Mouse (Mus musculus): ENCODE results near the gene Gm13694.
A peak's percentile ranks its signal among the peaks of the same experiment; 100 is the strongest.
"Not testable (repeated sequence)": the region's sequence is repeated elsewhere in the genome, so short reads cannot be mapped to it uniquely, and the experiment has no call there.

The Gm13694 gene

GRCm38 (mm10) chr2:83978633-83979032 lies at the start of gene Gm13694:
Gm13694 (plus strand) TSS chr2:83978933.
- DNase-seq (ENCODE audit: low spot score in 2 of 2): not testable (repeated sequence)

GRCm38 (mm10) chr2:83929478-83930088 lies 49.1 kb upstream of the Gm13694 start:
- no peak for DNase-seq (ENCODE audit: low spot score in 2 of 2)

- DNase-seq (ENCODE audit: low spot score in 2 of 2): peak; percentile 95 to 97
Measured at GRCm38 (mm10) chr2:83940931-83941361, 37.8 kb upstream of the Gm13694 start, which contains the start of gene Zswim2. Zswim2 (minus strand) TSS chr2:83941228.

DNA sequence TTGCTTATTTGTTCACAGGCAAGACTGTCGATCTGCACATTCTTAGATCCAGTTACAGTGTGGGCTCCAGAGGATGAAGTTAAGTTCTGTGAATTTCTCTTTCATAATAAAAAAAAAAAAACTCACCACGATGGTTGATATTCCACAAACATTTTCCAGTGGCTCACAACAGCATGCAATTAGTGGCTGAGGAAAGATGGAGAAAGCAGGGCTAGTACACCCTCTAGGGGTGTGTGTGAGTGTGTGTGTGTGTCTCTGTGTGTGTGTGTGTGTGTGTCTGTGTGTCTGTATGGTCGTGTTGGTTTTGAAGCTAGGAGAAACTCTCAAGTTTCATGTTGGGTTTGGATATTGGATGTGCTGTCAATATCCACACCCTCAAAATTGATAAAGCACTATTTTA lies 37.4 kb upstream of the Gm13694 start:
- DNase-seq (ENCODE audit: low spot score in 2 of 2): no peak

GRCm38 (mm10) chr2:83941792-83942191 lies 36.9 kb upstream of the Gm13694 start:
- DNase-seq (ENCODE audit: low spot score in 2 of 2): no peak

GRCm38 (mm10) chr2:83955393-83955792 lies 23.3 kb upstream of the Gm13694 start, which contains the start of gene Gm13698:
Gm13698 (plus strand) TSS chr2:83955693.
- not testable (repeated sequence) for DNase-seq (ENCODE audit: low spot score in 2 of 2)

GRCm38 (mm10) chr2:83961203-83961602 lies 17.5 kb upstream of the Gm13694 start, which contains the start of gene Gm13693:
Gm13693 (plus strand) TSS chr2:83961503.
- DNase-seq (ENCODE audit: low spot score in 2 of 2): not testable (repeated sequence)

DNA sequence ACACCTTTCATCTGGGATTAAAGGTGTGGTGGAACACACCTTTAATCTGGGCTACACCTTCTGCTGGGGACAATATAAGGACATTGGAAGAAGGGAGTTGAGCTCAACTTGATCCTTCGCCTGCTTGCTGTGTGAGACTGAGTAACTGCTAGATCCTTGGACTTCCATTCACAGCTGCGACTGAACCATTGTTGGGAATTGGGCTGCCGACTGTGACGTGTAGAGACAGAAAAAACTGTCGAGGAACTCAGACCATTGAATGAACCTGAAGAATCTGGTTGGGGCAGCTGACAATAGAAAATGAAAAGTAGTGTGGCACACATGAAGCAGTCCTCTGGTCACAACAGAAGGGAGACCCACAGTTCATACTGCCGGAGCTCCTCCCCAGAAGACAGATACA lies 11.7 kb upstream of the Gm13694 start, which contains the start of gene Gm13695:
Gene Gm13695, plus strand, starts transcription at position 301 of the 400 bp plus-strand sequence.
- DNase-seq (ENCODE audit: low spot score in 2 of 2): not testable (repeated sequence)

DNA sequence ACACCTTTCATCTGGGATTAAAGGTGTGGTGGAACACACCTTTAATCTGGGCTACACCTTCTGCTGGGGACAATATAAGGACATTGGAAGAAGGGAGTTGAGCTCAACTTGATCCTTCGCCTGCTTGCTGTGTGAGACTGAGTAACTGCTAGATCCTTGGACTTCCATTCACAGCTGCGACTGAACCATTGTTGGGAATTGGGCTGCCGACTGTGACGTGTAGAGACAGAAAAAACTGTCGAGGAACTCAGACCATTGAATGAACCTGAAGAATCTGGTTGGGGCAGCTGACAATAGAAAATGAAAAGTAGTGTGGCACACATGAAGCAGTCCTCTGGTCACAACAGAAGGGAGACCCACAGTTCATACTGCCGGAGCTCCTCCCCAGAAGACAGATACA lies 5.9 kb upstream of the Gm13694 start, which contains the start of gene Gm13696:
Gene Gm13696, plus strand, starts transcription at position 301 of the 400 bp plus-strand sequence.
- not testable (repeated sequence) for DNase-seq (ENCODE audit: low spot score in 2 of 2)

DNA sequence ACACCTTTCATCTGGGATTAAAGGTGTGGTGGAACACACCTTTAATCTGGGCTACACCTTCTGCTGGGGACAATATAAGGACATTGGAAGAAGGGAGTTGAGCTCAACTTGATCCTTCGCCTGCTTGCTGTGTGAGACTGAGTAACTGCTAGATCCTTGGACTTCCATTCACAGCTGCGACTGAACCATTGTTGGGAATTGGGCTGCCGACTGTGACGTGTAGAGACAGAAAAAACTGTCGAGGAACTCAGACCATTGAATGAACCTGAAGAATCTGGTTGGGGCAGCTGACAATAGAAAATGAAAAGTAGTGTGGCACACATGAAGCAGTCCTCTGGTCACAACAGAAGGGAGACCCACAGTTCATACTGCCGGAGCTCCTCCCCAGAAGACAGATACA lies 5.7 kb downstream of the Gm13694 start, which contains the start of gene Gm13697:
Gene Gm13697, plus strand, starts transcription at position 301 of the 400 bp plus-strand sequence.
- DNase-seq (ENCODE audit: low spot score in 2 of 2): not testable (repeated sequence)

DNA sequence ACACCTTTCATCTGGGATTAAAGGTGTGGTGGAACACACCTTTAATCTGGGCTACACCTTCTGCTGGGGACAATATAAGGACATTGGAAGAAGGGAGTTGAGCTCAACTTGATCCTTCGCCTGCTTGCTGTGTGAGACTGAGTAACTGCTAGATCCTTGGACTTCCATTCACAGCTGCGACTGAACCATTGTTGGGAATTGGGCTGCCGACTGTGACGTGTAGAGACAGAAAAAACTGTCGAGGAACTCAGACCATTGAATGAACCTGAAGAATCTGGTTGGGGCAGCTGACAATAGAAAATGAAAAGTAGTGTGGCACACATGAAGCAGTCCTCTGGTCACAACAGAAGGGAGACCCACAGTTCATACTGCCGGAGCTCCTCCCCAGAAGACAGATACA lies 11.5 kb downstream of the Gm13694 start, which contains the start of gene Gm13691:
Gene Gm13691, plus strand, starts transcription at position 301 of the 400 bp plus-strand sequence.
- not testable (repeated sequence) for DNase-seq (ENCODE audit: low spot score in 2 of 2)

DNA sequence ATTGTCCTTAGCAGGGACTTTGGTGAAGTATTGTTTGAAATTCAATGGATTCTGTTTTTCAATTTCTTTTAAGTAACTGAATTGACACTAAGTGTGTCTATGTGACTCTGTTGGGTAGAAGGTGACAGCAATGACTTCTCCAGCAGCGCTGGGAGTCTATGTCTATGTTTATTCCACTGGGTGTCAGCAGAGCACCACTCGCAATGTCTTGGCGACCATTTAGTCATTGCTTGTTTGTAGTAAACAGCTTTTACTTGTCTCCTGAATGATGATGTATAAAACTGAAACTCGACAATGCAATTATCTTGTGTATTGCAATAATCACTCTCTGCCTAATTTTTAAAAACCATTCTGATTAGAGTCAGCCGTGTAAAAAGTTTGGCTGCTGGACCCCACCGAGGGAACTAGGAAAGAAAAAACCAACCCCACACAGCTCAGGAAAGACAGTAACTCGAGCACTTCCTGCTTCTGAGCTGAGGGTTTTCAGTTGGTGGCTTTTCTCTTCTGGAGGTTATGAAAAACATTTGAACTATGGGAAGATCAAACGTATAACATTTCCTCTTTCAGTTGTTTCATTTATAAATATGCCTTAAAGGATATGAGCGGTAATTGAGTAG lies 15.0 kb downstream of the Gm13694 start:
- not testable (repeated sequence) for DNase-seq (ENCODE audit: low spot score in 2 of 2)

- DNase-seq (ENCODE audit: low spot score in 2 of 2): not testable (repeated sequence)
Measured at GRCm38 (mm10) chr2:83994526-83994925, 15.8 kb downstream of the Gm13694 start.

DNA sequence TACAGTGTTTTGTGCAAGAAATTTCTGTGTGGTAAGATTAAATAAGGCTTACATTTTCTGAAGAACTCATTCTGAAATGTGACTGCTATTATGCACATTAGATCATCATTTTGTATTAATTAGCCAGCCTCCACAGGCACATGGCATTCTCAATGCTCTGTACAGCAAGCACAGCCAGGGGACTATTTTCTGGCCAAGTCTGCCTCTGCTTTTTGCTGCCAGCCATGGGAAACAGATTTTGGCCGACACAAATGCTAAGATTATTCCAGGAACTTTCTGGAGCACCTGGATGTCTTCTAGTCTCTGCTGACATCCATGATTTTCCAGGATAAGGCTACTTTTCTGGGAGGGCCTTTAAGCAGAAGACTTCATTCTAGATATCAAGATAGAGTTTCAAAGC lies 30.2 kb downstream of the Gm13694 start:
- no peak for DNase-seq (ENCODE audit: low spot score in 2 of 2)

- no peak for DNase-seq (ENCODE audit: low spot score in 2 of 2)
Measured at GRCm38 (mm10) chr2:84009818-84010217, 31.1 kb downstream of the Gm13694 start.

- DNase-seq (ENCODE audit: low spot score in 2 of 2): no peak
Measured at GRCm38 (mm10) chr2:84014572-84014971, 35.8 kb downstream of the Gm13694 start.

DNA sequence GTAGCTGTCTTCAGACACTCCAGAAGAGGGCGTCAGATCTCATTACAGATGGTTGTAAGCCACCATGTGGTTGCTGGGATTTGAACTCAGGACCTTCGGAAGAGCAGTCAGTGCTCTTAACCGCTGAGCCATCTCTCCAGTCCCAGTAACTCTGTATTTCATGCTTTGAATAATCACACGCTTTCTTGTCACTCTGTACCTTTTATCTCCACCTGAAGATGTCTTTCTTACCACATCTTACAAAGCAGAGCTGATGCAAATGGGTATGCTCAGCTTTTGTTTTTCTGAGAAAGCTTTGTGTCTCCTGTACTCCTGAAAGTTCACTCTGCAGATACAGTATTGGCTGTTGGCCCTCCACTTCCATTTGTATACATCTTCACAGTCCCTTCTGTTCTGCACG lies 37.6 kb downstream of the Gm13694 start:
- not testable (repeated sequence) for DNase-seq (ENCODE audit: low spot score in 2 of 2)

DNA sequence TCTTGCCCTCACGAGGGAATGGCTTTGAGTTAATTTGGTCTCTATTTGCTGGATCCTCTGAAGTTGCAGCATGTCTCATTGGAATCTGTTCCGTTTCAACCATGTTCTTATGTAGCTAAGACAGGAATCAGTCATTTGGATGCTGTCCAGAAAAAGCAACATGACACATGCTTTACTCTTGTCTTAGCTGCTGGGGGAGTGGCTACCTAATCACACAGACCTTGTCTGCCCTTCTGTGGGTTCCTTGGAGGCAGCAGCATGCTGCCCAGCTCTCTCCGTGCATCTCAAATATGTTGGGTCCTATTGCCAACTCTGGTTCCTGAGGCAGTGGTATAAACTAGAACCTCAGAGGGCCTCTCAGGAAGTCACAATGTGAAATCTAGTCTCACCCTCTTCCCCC lies 39.6 kb downstream of the Gm13694 start:
- DNase-seq (ENCODE audit: low spot score in 2 of 2): no peak

GRCm38 (mm10) chr2:84019519-84020305 lies 41.0 kb downstream of the Gm13694 start:
- DNase-seq (ENCODE audit: low spot score in 2 of 2): no peak

DNA sequence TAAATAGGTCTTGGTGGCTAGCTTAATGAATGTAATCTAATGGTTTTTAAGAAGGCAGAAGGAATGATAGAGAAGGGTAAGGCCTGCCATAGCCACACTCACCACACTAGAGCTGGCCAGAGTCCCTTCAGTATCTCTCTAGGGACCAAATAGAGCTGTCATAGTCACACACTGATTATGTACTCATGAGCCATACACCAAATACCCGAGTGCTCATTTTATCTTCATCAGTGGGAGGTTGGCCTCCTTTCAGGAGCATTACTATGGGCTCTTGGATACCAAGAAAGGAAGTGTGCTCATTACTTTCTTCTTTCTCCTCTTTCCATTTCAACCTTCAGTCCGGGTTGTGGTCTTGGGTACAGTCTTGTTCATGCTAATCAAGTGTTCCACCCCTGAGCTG lies 43.2 kb downstream of the Gm13694 start:
- no peak for DNase-seq (ENCODE audit: low spot score in 2 of 2)

DNA sequence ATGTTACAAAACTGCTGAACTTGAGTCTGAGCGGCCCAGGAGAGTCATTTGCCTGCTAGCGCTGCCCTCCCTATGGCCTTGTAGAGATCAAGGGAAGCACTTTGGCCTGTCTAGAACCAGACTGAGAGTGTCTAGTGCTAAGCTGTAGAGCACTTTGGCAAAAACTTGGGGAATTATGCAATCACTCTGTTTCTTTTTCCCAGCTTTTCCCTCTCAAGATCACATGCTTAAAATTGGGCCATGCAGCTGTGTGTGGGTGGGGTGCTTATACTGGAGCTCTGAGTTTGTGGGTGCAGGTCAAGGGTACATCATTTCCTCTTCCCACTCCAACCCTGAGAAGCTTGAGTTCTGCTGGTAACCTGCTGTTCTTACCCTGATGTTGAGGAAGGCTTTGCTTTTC lies 44.2 kb downstream of the Gm13694 start:
- peak; percentile 60 to 66 for DNase-seq (ENCODE audit: low spot score in 2 of 2)

- DNase-seq (ENCODE audit: low spot score in 2 of 2): no peak
Measured at GRCm38 (mm10) chr2:84023319-84023718, 44.6 kb downstream of the Gm13694 start.

Data from right cerebral cortex, adult 2 months (tissue).